Mouse (Mus musculus) lung, postnatal 10 days (tissue): ENCODE results near the gene Gm49601.

Experiments used
- DNase-seq: peaks from one replicate; pipeline ENCODE4 v3.0.0; 2021

Gene Gm49601

GRCm38 (mm10) chr16:18626376-18626878, at the start of gene Gm49601:
Gene Gm49601, minus strand, starts transcription at chr16:18626427.
- peak; percentile 88 for DNase-seq

GRCm38 (mm10) chr16:18673005-18673404, 46.8 kb upstream of the Gm49601 start:
- no peak for DNase-seq

GRCm38 (mm10) chr16:18672027-18672426, 45.8 kb upstream of the Gm49601 start:
- DNase-seq = no peak

- DNase-seq = no peak
These were observed 43.7 kb upstream of the Gm49601 start for GRCm38 (mm10) chr16:18669914-18670313.

GRCm38 (mm10) chr16:18658597-18658996, 32.4 kb upstream of the Gm49601 start:
- DNase-seq = no peak

GRCm38 (mm10) chr16:18655372-18656098, 29.3 kb upstream of the Gm49601 start:
- DNase-seq = no peak

GRCm38 (mm10) chr16:18653290-18654160, 27.3 kb upstream of the Gm49601 start:
- no peak for DNase-seq

GRCm38 (mm10) chr16:18649126-18649525, 22.9 kb upstream of the Gm49601 start:
- no peak for DNase-seq

- no peak for DNase-seq
These were observed 19.1 kb upstream of the Gm49601 start for GRCm38 (mm10) chr16:18645329-18645728.

- DNase-seq = no peak
These were observed 18.3 kb upstream of the Gm49601 start for GRCm38 (mm10) chr16:18644485-18644884.

GRCm38 (mm10) chr16:18643406-18643998, 17.3 kb upstream of the Gm49601 start:
- DNase-seq = no peak

- no peak for DNase-seq
These were observed 16.7 kb upstream of the Gm49601 start for GRCm38 (mm10) chr16:18642897-18643296.

- no peak for DNase-seq
These were observed 16.1 kb upstream of the Gm49601 start for GRCm38 (mm10) chr16:18642291-18642690.

GRCm38 (mm10) chr16:18639382-18639929, 13.2 kb upstream of the Gm49601 start:
- no peak for DNase-seq

- DNase-seq = no peak
These were observed 12.2 kb upstream of the Gm49601 start for GRCm38 (mm10) chr16:18638396-18638795.

GRCm38 (mm10) chr16:18636804-18637203, 10.6 kb upstream of the Gm49601 start:
- no peak for DNase-seq

GRCm38 (mm10) chr16:18636401-18636800, 10.2 kb upstream of the Gm49601 start:
- no peak for DNase-seq

- DNase-seq = no peak
These were observed 7.1 kb upstream of the Gm49601 start for GRCm38 (mm10) chr16:18633333-18633732.

GRCm38 (mm10) chr16:18632816-18633215, 6.6 kb upstream of the Gm49601 start:
- DNase-seq = no peak

GRCm38 (mm10) chr16:18632059-18632458, 5.8 kb upstream of the Gm49601 start:
- no peak for DNase-seq

GRCm38 (mm10) chr16:18631141-18631540, 4.9 kb upstream of the Gm49601 start:
- DNase-seq = no peak

GRCm38 (mm10) chr16:18630291-18630690, 4.1 kb upstream of the Gm49601 start:
- no peak for DNase-seq
